In the genomic region with DNA sequence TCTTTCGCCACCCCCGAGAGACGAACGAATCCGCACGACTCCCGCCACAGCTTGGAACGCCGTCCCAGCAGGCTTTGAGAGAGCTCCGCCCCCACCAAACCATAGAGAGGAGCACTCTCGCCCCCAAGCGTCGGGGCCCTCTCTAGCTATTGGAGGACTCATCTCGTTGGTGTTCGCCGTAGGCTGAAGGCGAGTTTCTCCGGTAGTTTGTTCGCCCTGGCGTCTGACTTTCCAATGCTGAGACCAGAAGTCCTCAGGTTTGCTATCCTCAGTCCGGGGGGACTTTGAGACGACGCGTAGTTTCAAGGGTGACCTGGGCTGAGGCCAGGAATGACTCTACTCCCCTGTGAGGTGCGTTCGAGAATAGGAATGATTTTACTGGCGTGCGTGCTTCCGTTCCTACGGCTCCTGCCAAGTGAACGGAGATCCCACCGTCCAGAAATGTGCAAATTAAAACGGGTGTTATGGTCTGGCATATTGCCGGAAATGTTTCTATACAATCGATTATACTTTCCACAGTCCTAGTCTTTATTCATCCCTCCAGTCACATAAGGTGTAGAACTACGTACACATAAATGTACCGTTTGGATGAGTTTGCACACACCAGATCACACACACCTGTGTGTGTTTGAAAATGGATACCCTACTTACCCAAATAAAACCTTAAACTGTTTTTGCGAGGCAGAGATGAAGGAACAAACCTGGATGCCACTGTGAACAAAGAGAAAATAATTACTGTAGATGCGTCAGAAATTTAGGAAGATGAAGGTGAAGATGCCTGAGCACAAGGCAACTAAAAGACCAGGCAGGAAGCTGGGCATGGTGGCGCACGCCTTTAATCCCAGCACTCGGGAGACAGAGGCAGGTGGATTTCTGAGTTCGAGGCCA, we compare ENCODE assay signal across 1 mouse cellular context.
TF ChIP-seq lines count a peak whose summit lies in the region.

A gene (minus strand): TSS at position 76 of the 888 bp plus-strand sequence.
A gene (plus strand): TSS at position 169 of the 888 bp plus-strand sequence.

TF ChIP-seq in CH12.LX, 34 proteins besides CTCF, POLR2A, EP300 and RAD21 (continued from another document):
- TF ChIP-seq ZC3H11A (IDR thresholded peaks at IDR 0.05; ENCODE audit: low read depth, low read length) (no peak), POLR2AphosphoS2 (IDR thresholded peaks at IDR 0.05; ENCODE audit: low read depth, low read length) (peak; percentile 67; the same call in 1 of the 2 replicates), USF1 (IDR thresholded peaks at IDR 0.05; ENCODE audit: low read depth, low read length) (no peak), IRF4 (IDR thresholded peaks at IDR 0.05; ENCODE audit: low read depth, low read length) (peak; percentile 49), CHD2 (IDR thresholded peaks at IDR 0.05; ENCODE audit: low read length) (0 out of 2 replicates have a peak, but pooled peaks have one; percentile 25), KAT2A (IDR thresholded peaks at IDR 0.05; ENCODE audit: insufficient replicate concordance, low read length) (peak; percentile 77; the same call in 1 of the 2 replicates), CHD1 (IDR thresholded peaks at IDR 0.05; ENCODE audit: low read depth, low read length) (no peak), MEF2A (IDR thresholded peaks at IDR 0.05; ENCODE audit: borderline replicate concordance, low read depth, low read length) (peak; percentile 60; the same call in 1 of the 2 replicates), MAZ (IDR thresholded peaks at IDR 0.05; ENCODE audit: low read depth, low read length) (peak; percentile 86), HCFC1 (IDR thresholded peaks at IDR 0.05; ENCODE audit: low read depth, low read length) (peak; percentile 92), ZMIZ1 (IDR thresholded peaks at IDR 0.05; ENCODE audit: low read depth, low read length) (peak; percentile 9; the same call in 1 of the 2 replicates), MAX (IDR thresholded peaks at IDR 0.05; ENCODE audit: low read length) (peak; percentile 82), ELF1 (IDR thresholded peaks at IDR 0.05; ENCODE audit: low read depth, low read length) (peak; percentile 66), TBP (conservative IDR thresholded peaks at IDR 0.05; ENCODE audit: low read depth, low read length) (peak; percentile 85), TCF12 (IDR thresholded peaks at IDR 0.05; ENCODE audit: low read depth, low read length) (peak; percentile 89), SIN3A (IDR thresholded peaks at IDR 0.05; ENCODE audit: low read length) (peak; percentile 92)
